Comparison of ENCODE assay signal across 11 mouse cellular contexts in genomic region chr1:43162394-43162793, GRCm38 (mm10). TPM values are rescaled to one million over a fixed set of nuclear protein-coding genes. Genes with fewer than 3 reads are reported as not detected.
A peak's percentile ranks its signal among the peaks of the same experiment; 100 is the strongest.
DNase-seq lines count a peak whose midpoint lies in the region; ATAC-seq and TF ChIP-seq lines count a peak whose summit lies in the region.
"Had no signal": no experiment of that assay in that cellular context is flagged by ENCODE, and none has a peak within 500 bp of the region (broad histone marks: within the 10 kb centered on the region; RNA-seq: fewer than 3 reads in every experiment).

No protein-coding gene starts in this region.

- TF ChIP-seq POLR2A in small intestine, adult 2 months (IDR thresholded peaks at IDR 0.05; ENCODE audit: low read depth, low read length): no peak

- 0 out of 2 replicates have a peak, but pooled peaks cover 6% of the 10 kb centered on the region for H3K27me3 ChIP-seq in heart, embryonic 10.5 days (ENCODE audit: insufficient read depth, poor library complexity, severe bottlenecking)
- peaks cover 41% of the 10 kb centered on the region for H3K27me3 ChIP-seq in liver, embryonic 12.5 days (replicated peaks)
- peaks cover 14% of the 10 kb centered on the region for H3K27me3 ChIP-seq in liver, postnatal 0 days (ENCODE audit: insufficient read depth, low read length)
- H3K27me3 ChIP-seq in hindbrain, embryonic 16.5 days (replicated peaks; ENCODE audit: control insufficient read depth, insufficient read depth, low read length): no peaks in the 10 kb centered on the region
- H3K27me3 ChIP-seq in small intestine, adult 2 months (ENCODE audit: control insufficient read depth, insufficient read depth, low read length): no peaks in the 10 kb centered on the region
- H3K27me3 ChIP-seq: forebrain, embryonic 15.5 days had no signal

- peak overlapping the region; percentile 87 for H3K4me3 ChIP-seq in heart, embryonic 10.5 days
- H3K4me3 ChIP-seq in liver, embryonic 12.5 days: no peak overlapping the region
- no peak overlapping the region for H3K4me3 ChIP-seq in liver, postnatal 0 days (ENCODE audit: low read depth, low read length)
- H3K4me3 ChIP-seq in hindbrain, embryonic 16.5 days (ENCODE audit: low read length): no peak overlapping the region; the same call in 1 of the 2 replicates
- H3K4me3 ChIP-seq in small intestine, adult 2 months (ENCODE audit: low read depth, low read length): peak overlapping the region; percentile 22; the same call in 1 of the 2 replicates

- peak overlapping the region; percentile 71; the same call in 1 of the 2 replicates for H3K4me2 ChIP-seq in liver, embryonic 12.5 days
- H3K4me2 ChIP-seq in liver, postnatal 0 days (ENCODE audit: low read depth, low read length): no peak overlapping the region
- H3K4me2 ChIP-seq in hindbrain, embryonic 16.5 days (ENCODE audit: low read length): peak overlapping the region; percentile 86

- 70% methylated on average over 3 of the region's 3 CpGs for WGBS in heart, embryonic 10.5 days
- 68% methylated on average over 3 of the region's 3 CpGs for WGBS in liver, embryonic 12.5 days (ENCODE audit: insufficient replicate concordance)
- 74% methylated on average over 3 of the region's 3 CpGs for WGBS in liver, postnatal 0 days (ENCODE audit: insufficient replicate concordance)
- 86% methylated on average over 3 of the region's 3 CpGs for WGBS in hindbrain, embryonic 16.5 days
- WGBS in small intestine, adult 2 months: 31% methylated on average over 3 of the region's 3 CpGs

- intact Hi-C loops in heart, postnatal 36 days (cut with DNase I): no loop called here

- TF ChIP-seq CTCF in liver, postnatal 0 days (IDR thresholded peaks at IDR 0.05; ENCODE audit: low read depth): no peak
- TF ChIP-seq CTCF in small intestine, adult 2 months (IDR thresholded peaks at IDR 0.05; ENCODE audit: extremely low read depth, insufficient read length, insufficient replicate concordance, low read depth, low read length): no peak

- ATAC-seq in liver, embryonic 12.5 days: no peak
- ATAC-seq in liver, postnatal 0 days: no peak
- no peak for ATAC-seq in hindbrain, embryonic 16.5 days
- ATAC-seq: inflammation-experienced regulatory T-cells, adult 6 months had no signal

- H3K9me3 ChIP-seq in heart, embryonic 10.5 days: no peaks in the 10 kb centered on the region
- H3K9me3 ChIP-seq in liver, embryonic 12.5 days (replicated peaks): no peaks in the 10 kb centered on the region
- H3K9me3 ChIP-seq in liver, postnatal 0 days (ENCODE audit: low read length): no peaks in the 10 kb centered on the region
- H3K9me3 ChIP-seq in hindbrain, embryonic 16.5 days (ENCODE audit: control insufficient read depth, low read length): no peaks in the 10 kb centered on the region
- H3K9me3 ChIP-seq: forebrain, embryonic 15.5 days had no signal

- no peak overlapping the region for H3K9ac ChIP-seq in liver, embryonic 12.5 days
- H3K9ac ChIP-seq in liver, postnatal 0 days (replicated peaks): no peak overlapping the region
- no peak overlapping the region for H3K9ac ChIP-seq in hindbrain, embryonic 16.5 days (ENCODE audit: low read depth, low read length)

- no peak for TF ChIP-seq EP300 in liver, postnatal 0 days (IDR thresholded peaks at IDR 0.05; ENCODE audit: low read depth)

- DNase-seq in heart, embryonic 10.5 days (ENCODE audit: low spot score): no peak
- DNase-seq in heart, postnatal 36 days: no peak
- DNase-seq in liver, postnatal 0 days: no peak
- no peak for DNase-seq in ovary, postnatal 14 days (ENCODE audit: low spot score)
- no peak for DNase-seq in urinary bladder, postnatal 14 days (ENCODE audit: low spot score)

- peaks cover 11% of the 10 kb centered on the region for H3K36me3 ChIP-seq in heart, embryonic 10.5 days
- no peaks in the 10 kb centered on the region for H3K36me3 ChIP-seq in liver, embryonic 12.5 days
- H3K36me3 ChIP-seq in liver, postnatal 0 days (replicated peaks; ENCODE audit: insufficient read depth, low read length): no peaks in the 10 kb centered on the region
- H3K36me3 ChIP-seq in hindbrain, embryonic 16.5 days (ENCODE audit: control insufficient read depth, insufficient read depth, low read length): no peaks in the 10 kb centered on the region
- H3K36me3 ChIP-seq in small intestine, adult 2 months (ENCODE audit: control insufficient read depth, insufficient read depth, low read length): no peaks in the 10 kb centered on the region
- H3K36me3 ChIP-seq: forebrain, embryonic 15.5 days had no signal

- H3K4me1 ChIP-seq in heart, embryonic 10.5 days: peaks cover 40% of the 10 kb centered on the region
- H3K4me1 ChIP-seq in liver, embryonic 12.5 days: peaks cover 4% of the 10 kb centered on the region; the same call in 1 of the 2 replicates
- peaks cover 7% of the 10 kb centered on the region for H3K4me1 ChIP-seq in liver, postnatal 0 days (ENCODE audit: insufficient read depth)
- peaks cover 2% of the 10 kb centered on the region; the same call in 1 of the 2 replicates for H3K4me1 ChIP-seq in hindbrain, embryonic 16.5 days (ENCODE audit: control insufficient read depth, insufficient read depth, low read depth, low read length)
- H3K4me1 ChIP-seq in small intestine, adult 2 months (ENCODE audit: control insufficient read depth, insufficient read depth, insufficient read length, low read length): peaks cover 22% of the 10 kb centered on the region

- peak overlapping the region; percentile 96; the same call in 1 of the 2 replicates for H3K27ac ChIP-seq in heart, embryonic 10.5 days
- no peak overlapping the region for H3K27ac ChIP-seq in liver, embryonic 12.5 days
- no peak overlapping the region for H3K27ac ChIP-seq in liver, postnatal 0 days (ENCODE audit: low read depth)
- no peak overlapping the region for H3K27ac ChIP-seq in hindbrain, embryonic 16.5 days (ENCODE audit: low read depth, low read length)
- peak overlapping the region; percentile 59 for H3K27ac ChIP-seq in small intestine, adult 2 months (ENCODE audit: insufficient read depth, low read depth, low read length)
- H3K27ac ChIP-seq: forebrain, embryonic 15.5 days; macrophage had no signal

RNA-seq across cellular contexts. Expression of gene Fhl2, which starts 34.4 kb away (rescaled TPM):
- polyA plus RNA-seq in heart, embryonic 10.5 days (2016; fragmentation: Nextera tagmentation; extraction: Ambion mirVana): 112 and 178 TPM in 2 replicates
- 1,000 to 10,000 TPM; 1,415 to 1,925 TPM for total RNA-seq in heart, postnatal 36 days (2021)
- 5.6 and 6.0 TPM in 2 replicates for polyA plus RNA-seq in liver, embryonic 12.5 days (2016; fragmentation: Nextera tagmentation; extraction: Ambion mirVana)
- 2.0 and 2.4 TPM in 2 replicates for polyA plus RNA-seq in liver, postnatal 0 days (2015; fragmentation: Nextera tagmentation; extraction: Ambion mirVana)
- 27.1 and 30.9 TPM in 2 replicates for polyA plus RNA-seq in hindbrain, embryonic 16.5 days (2015; fragmentation: Nextera tagmentation; extraction: Ambion mirVana)
- polyA plus RNA-seq in small intestine, adult 2 months (2012; rRNA removed): 33.4 and 56.9 TPM in 2 replicates
- polyA plus RNA-seq: macrophage had no signal

Comparison
In these comparisons a context has a peak if more than half of its experiments do, and no peak if none do; other contexts are left out.
1. H3K27ac ChIP-seq: peak in heart, embryonic 10.5 days (single experiment) and small intestine, adult 2 months (single experiment); none in liver, embryonic 12.5 days (single experiment), liver, postnatal 0 days (single experiment) and hindbrain, embryonic 16.5 days (single experiment).
2. H3K4me3 ChIP-seq: peak in heart, embryonic 10.5 days (single experiment) and small intestine, adult 2 months (single experiment); none in liver, embryonic 12.5 days (single experiment), liver, postnatal 0 days (single experiment) and hindbrain, embryonic 16.5 days (single experiment).